Mouse (Mus musculus): Measurements from ENCODE around the gene E130208F15Rik. TPM values are rescaled to one million over a fixed set of nuclear protein-coding genes. Genes with fewer than 3 reads are reported as not detected.

E130208F15Rik gene
- polyA plus RNA-seq, 1 experiment from 2014 or later = 0.60 TPM

- H3K4me3 ChIP-seq (replicated peaks) = peak overlapping the region; percentile 89
- H3K4me1 ChIP-seq = peaks cover 13% of the 10 kb centered on the region
- peak overlapping the region; percentile 81 for H3K4me2 ChIP-seq (replicated peaks)
- H3K9ac ChIP-seq = no peak overlapping the region
- 0 out of 2 replicates have a peak, but pooled peaks cover 4% of the 10 kb centered on the region for H3K9me3 ChIP-seq (replicated peaks)
- no peaks in the 10 kb centered on the region for H3K36me3 ChIP-seq
- no peak for ATAC-seq (ENCODE audit: insufficient number of reproducible peaks, low FRiP score, low TSS enrichment, low read depth)
- H3K27me3 ChIP-seq = no peaks in the 10 kb centered on the region
- WGBS = 25% methylated on average over 6 of the region's 6 CpGs
- peak overlapping the region; percentile 95 for H3K27ac ChIP-seq (replicated peaks)
Observed at GRCm38 (mm10) chr7:30322865-30323264, 1.3 kb downstream of the E130208F15Rik start.

GRCm38 (mm10) chr7:30323795-30324194 is 2.3 kb downstream of the E130208F15Rik start, which contains the start of gene Sdhaf1:
Gene Sdhaf1 (minus strand): TSS chr7:30323895.
- H3K4me1 ChIP-seq = peaks cover 13% of the 10 kb centered on the region
- H3K36me3 ChIP-seq = no peaks in the 10 kb centered on the region
- H3K27me3 ChIP-seq = no peaks in the 10 kb centered on the region
- WGBS = 66% methylated on average over 3 of the region's 3 CpGs
- H3K4me2 ChIP-seq (replicated peaks) = peak within 1 kb of the TSS; percentile 81
- no peak for ATAC-seq (ENCODE audit: insufficient number of reproducible peaks, low FRiP score, low TSS enrichment, low read depth)
- peak within 1 kb of the TSS; percentile 95 for H3K27ac ChIP-seq (replicated peaks)
- no peak within 1 kb of the TSS for H3K9ac ChIP-seq
- H3K4me3 ChIP-seq (replicated peaks) = peak within 1 kb of the TSS; percentile 89
- H3K9me3 ChIP-seq (replicated peaks) = 0 out of 2 replicates have a peak, but pooled peaks cover 4% of the 10 kb centered on the region

- Histone ChIP-seq H3K4me1 (peaks cover 13% of the 10 kb centered on the region), H3K4me2 (replicated peaks) (no peak overlapping the region), H3K27ac (replicated peaks) (no peak overlapping the region), H3K27me3 (no peaks in the 10 kb centered on the region), H3K9ac (no peak overlapping the region), H3K36me3 (no peaks in the 10 kb centered on the region), H3K4me3 (replicated peaks) (no peak overlapping the region), H3K9me3 (replicated peaks) (0 out of 2 replicates have a peak, but pooled peaks cover 4% of the 10 kb centered on the region)
- 79% methylated on average over 5 of the region's 5 CpGs for WGBS
- no peak for ATAC-seq (ENCODE audit: insufficient number of reproducible peaks, low FRiP score, low TSS enrichment, low read depth)
Observed at GRCm38 (mm10) chr7:30324300-30324944, 2.9 kb downstream of the E130208F15Rik start.

GRCm38 (mm10) chr7:30325364-30325763 is 3.8 kb downstream of the E130208F15Rik start:
- no peak overlapping the region for H3K27ac ChIP-seq (replicated peaks)
- no peaks in the 10 kb centered on the region for H3K36me3 ChIP-seq
- peaks cover 13% of the 10 kb centered on the region for H3K4me1 ChIP-seq
- H3K9me3 ChIP-seq (replicated peaks) = 0 out of 2 replicates have a peak, but pooled peaks cover 4% of the 10 kb centered on the region
- no peaks in the 10 kb centered on the region for H3K27me3 ChIP-seq
- no peak overlapping the region for H3K4me3 ChIP-seq (replicated peaks)
- no peak overlapping the region for H3K9ac ChIP-seq
- WGBS = 49% methylated on average over 2 of the region's 2 CpGs
- H3K4me2 ChIP-seq (replicated peaks) = no peak overlapping the region
- no peak for ATAC-seq (ENCODE audit: insufficient number of reproducible peaks, low FRiP score, low TSS enrichment, low read depth)

- peaks cover 6% of the 10 kb centered on the region for H3K4me1 ChIP-seq
- ATAC-seq (ENCODE audit: insufficient number of reproducible peaks, low FRiP score, low TSS enrichment, low read depth) = no peak
Observed at GRCm38 (mm10) chr7:30326427-30326826, 4.9 kb downstream of the E130208F15Rik start.

GRCm38 (mm10) chr7:30327140-30327539 is 5.6 kb downstream of the E130208F15Rik start:
- no peaks in the 10 kb centered on the region for H3K36me3 ChIP-seq
- no peak overlapping the region for H3K27ac ChIP-seq (replicated peaks)
- 57% methylated on average over 15 of the region's 15 CpGs for WGBS
- no peak for ATAC-seq (ENCODE audit: insufficient number of reproducible peaks, low FRiP score, low TSS enrichment, low read depth)
- 0 out of 2 replicates have a peak, but pooled peaks cover 4% of the 10 kb centered on the region for H3K9me3 ChIP-seq (replicated peaks)
- H3K9ac ChIP-seq = no peak overlapping the region
- H3K4me1 ChIP-seq = peaks cover 11% of the 10 kb centered on the region; the same call in 1 of the 2 replicates
- no peak overlapping the region for H3K4me2 ChIP-seq (replicated peaks)
- H3K27me3 ChIP-seq = peaks cover 4% of the 10 kb centered on the region; the same call in 1 of the 2 replicates
- H3K4me3 ChIP-seq (replicated peaks) = no peak overlapping the region

More at GRCm38 (mm10) chr7:30326427-30326826, 4.9 kb downstream of the E130208F15Rik start:
- H3K4me3 ChIP-seq (replicated peaks) = no peak overlapping the region
- H3K9ac ChIP-seq = no peak overlapping the region
- H3K4me2 ChIP-seq (replicated peaks) = no peak overlapping the region
- no peak overlapping the region for H3K27ac ChIP-seq (replicated peaks)
- H3K9me3 ChIP-seq (replicated peaks) = 0 out of 2 replicates have a peak, but pooled peaks cover 4% of the 10 kb centered on the region
- no peaks in the 10 kb centered on the region; the same call in 1 of the 2 replicates for H3K27me3 ChIP-seq
- H3K36me3 ChIP-seq = no peaks in the 10 kb centered on the region

- Histone ChIP-seq H3K4me1 (peaks cover 16% of the 10 kb centered on the region), H3K27me3 (peaks cover 4% of the 10 kb centered on the region; the same call in 1 of the 2 replicates), H3K9ac (no peak overlapping the region), H3K4me2 (replicated peaks) (no peak overlapping the region), H3K4me3 (replicated peaks) (no peak overlapping the region), H3K9me3 (replicated peaks) (0 out of 2 replicates have a peak, but pooled peaks cover 4% of the 10 kb centered on the region), H3K27ac (replicated peaks) (no peak overlapping the region), H3K36me3 (no peaks in the 10 kb centered on the region)
- WGBS = 52% methylated on average over 10 of the region's 10 CpGs
- no peak for ATAC-seq (ENCODE audit: insufficient number of reproducible peaks, low FRiP score, low TSS enrichment, low read depth)
Observed at GRCm38 (mm10) chr7:30328379-30328778, 6.8 kb downstream of the E130208F15Rik start.

- peaks cover 28% of the 10 kb centered on the region for H3K4me1 ChIP-seq
- H3K27ac ChIP-seq (replicated peaks) = no peak overlapping the region
- 5% methylated on average over 13 of the region's 13 CpGs for WGBS
- peaks cover 16% of the 10 kb centered on the region for H3K27me3 ChIP-seq
- H3K36me3 ChIP-seq = no peaks in the 10 kb centered on the region
- peak overlapping the region; percentile 19; the same call in 1 of the 2 replicates for H3K4me2 ChIP-seq (replicated peaks)
- H3K4me3 ChIP-seq (replicated peaks) = 0 out of 2 replicates have a peak overlapping the region, but pooled peaks have one; percentile 0
- H3K9me3 ChIP-seq (replicated peaks) = no peaks in the 10 kb centered on the region
- peak; percentile 75 for ATAC-seq (ENCODE audit: insufficient number of reproducible peaks, low FRiP score, low TSS enrichment, low read depth)
- no peak overlapping the region for H3K9ac ChIP-seq
Observed at GRCm38 (mm10) chr7:30331887-30332286, 10.3 kb downstream of the E130208F15Rik start.

GRCm38 (mm10) chr7:30332622-30333259 is 11.2 kb downstream of the E130208F15Rik start:
- no peaks in the 10 kb centered on the region for H3K36me3 ChIP-seq
- H3K27me3 ChIP-seq = peaks cover 16% of the 10 kb centered on the region
- no peak for ATAC-seq (ENCODE audit: insufficient number of reproducible peaks, low FRiP score, low TSS enrichment, low read depth)
- H3K9ac ChIP-seq = no peak overlapping the region
- peaks cover 28% of the 10 kb centered on the region for H3K4me1 ChIP-seq
- H3K4me2 ChIP-seq (replicated peaks) = no peak overlapping the region
- no peak overlapping the region for H3K27ac ChIP-seq (replicated peaks)
- no peak overlapping the region for H3K4me3 ChIP-seq (replicated peaks)
- no peaks in the 10 kb centered on the region for H3K9me3 ChIP-seq (replicated peaks)
- WGBS = 60% methylated on average over 18 of the region's 18 CpGs

- no peaks in the 10 kb centered on the region for H3K36me3 ChIP-seq
- H3K9me3 ChIP-seq (replicated peaks) = no peaks in the 10 kb centered on the region
- WGBS = 14% methylated on average over 4 of the region's 4 CpGs
- H3K4me1 ChIP-seq = peaks cover 28% of the 10 kb centered on the region
- peaks cover 16% of the 10 kb centered on the region for H3K27me3 ChIP-seq
- H3K4me2 ChIP-seq (replicated peaks) = no peak overlapping the region
- no peak overlapping the region for H3K27ac ChIP-seq (replicated peaks)
- ATAC-seq (ENCODE audit: insufficient number of reproducible peaks, low FRiP score, low TSS enrichment, low read depth) = 0 out of 2 replicates have a peak, but pooled peaks have one; percentile 43
- H3K9ac ChIP-seq = no peak overlapping the region
- no peak overlapping the region for H3K4me3 ChIP-seq (replicated peaks)
Observed at GRCm38 (mm10) chr7:30333436-30333835, 11.9 kb downstream of the E130208F15Rik start.

- H3K9ac ChIP-seq = no peak overlapping the region
- H3K27ac ChIP-seq (replicated peaks) = no peak overlapping the region
- H3K4me2 ChIP-seq (replicated peaks) = no peak overlapping the region
- H3K4me1 ChIP-seq = peaks cover 28% of the 10 kb centered on the region
- no peak for ATAC-seq (ENCODE audit: insufficient number of reproducible peaks, low FRiP score, low TSS enrichment, low read depth)
- no peak overlapping the region for H3K4me3 ChIP-seq (replicated peaks)
- WGBS = 60% methylated on average over 5 of the region's 5 CpGs
- H3K36me3 ChIP-seq = no peaks in the 10 kb centered on the region
- no peaks in the 10 kb centered on the region for H3K9me3 ChIP-seq (replicated peaks)
- H3K27me3 ChIP-seq = peaks cover 22% of the 10 kb centered on the region
Observed at GRCm38 (mm10) chr7:30334563-30334962, 13.0 kb downstream of the E130208F15Rik start.
